Mouse (Mus musculus) cortical plate, adult 2 months (tissue): ENCODE measurements around the gene Cdh23.

Experiments used
- CTCF ChIP-seq: fragments of 200-500 bp; IDR thresholded peaks from 2 replicates; pipeline ENCODE4 v1.5.1; 2011; ENCODE audit warnings: mild to moderate bottlenecking, control low read depth, low read length; ENCODE audit not compliant: insufficient read depth; ENCODE audit errors: extremely low read depth
- POLR2A ChIP-seq: fragments of 200-500 bp; IDR thresholded peaks from 2 replicates; pipeline ENCODE4 v1.6.1; 2011; ENCODE audit warnings: mild to moderate bottlenecking, low read length, control low read depth; ENCODE audit not compliant: insufficient read depth; ENCODE audit errors: extremely low read depth

DNA sequence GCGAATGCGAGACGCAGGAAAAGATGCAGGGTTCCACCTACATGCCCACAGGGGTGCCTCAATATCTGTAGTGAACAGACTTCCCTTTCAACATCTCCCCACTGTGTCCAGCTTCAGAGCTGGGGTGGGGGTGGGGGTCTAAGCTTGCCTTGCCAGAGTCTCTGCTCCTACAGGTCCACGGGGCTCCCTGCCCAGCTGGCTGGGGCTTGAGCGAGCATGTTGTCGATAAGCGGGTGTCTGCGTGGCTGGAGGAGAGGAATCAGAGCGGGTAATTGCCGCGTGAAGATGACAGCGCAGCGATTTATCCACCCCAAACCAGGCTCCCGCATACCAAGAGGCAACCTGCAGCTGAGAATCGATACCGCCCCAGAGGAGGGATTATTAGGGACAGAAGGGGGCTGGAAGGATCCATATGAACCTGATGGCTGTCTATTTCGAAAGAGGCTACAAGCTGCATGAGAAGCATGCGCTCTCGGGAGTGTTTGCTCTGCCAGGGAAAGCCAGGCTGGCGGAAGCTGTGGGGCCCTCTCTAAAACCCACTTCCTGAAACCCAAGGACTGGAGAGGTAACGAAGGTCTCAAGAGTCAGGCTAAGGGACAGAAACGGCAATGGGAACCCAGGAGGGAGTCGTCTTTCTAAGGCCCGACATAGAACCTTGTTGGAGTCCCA lies 129.8 kb downstream of the Cdh23 start:
- no peak for TF ChIP-seq CTCF
- no peak for TF ChIP-seq POLR2A
